Mouse (Mus musculus): ENCODE measurements around the gene Ugt1a9.
"Not testable (repeated sequence)": the region's sequence is repeated elsewhere in the genome, so short reads cannot be mapped to it uniquely, and the experiment has no call there.

Gene Ugt1a9

GRCm38 (mm10) chr1:88105656-88106055 is 35.1 kb downstream of the Ugt1a9 start:
- no peak for DNase-seq (ENCODE audit: low spot score in 2 of 2)

GRCm38 (mm10) chr1:88109027-88109557 is 38.5 kb downstream of the Ugt1a9 start:
- not testable (repeated sequence) for DNase-seq (ENCODE audit: low spot score in 2 of 2)

- DNase-seq (ENCODE audit: low spot score in 2 of 2): not testable (repeated sequence)
These were observed 39.0 kb downstream of the Ugt1a9 start for GRCm38 (mm10) chr1:88109604-88110003.

- not testable (repeated sequence) for DNase-seq (ENCODE audit: low spot score in 2 of 2)
These were observed 42.2 kb downstream of the Ugt1a9 start for GRCm38 (mm10) chr1:88112769-88113168.

- DNase-seq (ENCODE audit: low spot score in 2 of 2): not testable (repeated sequence)
These were observed 50.0 kb downstream of the Ugt1a9 start for GRCm38 (mm10) chr1:88120550-88120949.

GRCm38 (mm10) chr1:88121521-88121920 is 50.9 kb downstream of the Ugt1a9 start:
- not testable (repeated sequence) for DNase-seq (ENCODE audit: low spot score in 2 of 2)

- DNase-seq (ENCODE audit: low spot score in 2 of 2): not testable (repeated sequence)
These were observed 55.3 kb downstream of the Ugt1a9 start for GRCm38 (mm10) chr1:88125827-88126360.

- not testable (repeated sequence) for DNase-seq (ENCODE audit: low spot score in 2 of 2)
These were observed 58.5 kb downstream of the Ugt1a9 start for GRCm38 (mm10) chr1:88129091-88129490.

- not testable (repeated sequence) for DNase-seq (ENCODE audit: low spot score in 2 of 2)
These were observed 59.6 kb downstream of the Ugt1a9 start for GRCm38 (mm10) chr1:88130223-88130622.

GRCm38 (mm10) chr1:88133908-88134456 is 63.4 kb downstream of the Ugt1a9 start:
- no peak for DNase-seq (ENCODE audit: low spot score in 2 of 2)

- DNase-seq (ENCODE audit: low spot score in 2 of 2): not testable (repeated sequence)
These were observed 63.9 kb downstream of the Ugt1a9 start, which contains the start of gene Ugt1a6a for GRCm38 (mm10) chr1:88134457-88135011. Gene Ugt1a6a, plus strand, starts transcription at chr1:88134809.

- DNase-seq (ENCODE audit: low spot score in 2 of 2): not testable (repeated sequence)
These were observed 64.8 kb downstream of the Ugt1a9 start for GRCm38 (mm10) chr1:88135229-88135904.

GRCm38 (mm10) chr1:88136646-88137045 is 66.0 kb downstream of the Ugt1a9 start:
- DNase-seq (ENCODE audit: low spot score in 2 of 2): no peak

- no peak for DNase-seq (ENCODE audit: low spot score in 2 of 2)
These were observed 66.7 kb downstream of the Ugt1a9 start for GRCm38 (mm10) chr1:88137264-88137663.

- DNase-seq (ENCODE audit: low spot score in 2 of 2): no peak
These were observed 67.5 kb downstream of the Ugt1a9 start for GRCm38 (mm10) chr1:88138145-88138544.

GRCm38 (mm10) chr1:88140492-88140891 is 69.9 kb downstream of the Ugt1a9 start:
- not testable (repeated sequence) for DNase-seq (ENCODE audit: low spot score in 2 of 2)

GRCm38 (mm10) chr1:88143966-88144675 is 73.5 kb downstream of the Ugt1a9 start:
- not testable (repeated sequence) for DNase-seq (ENCODE audit: low spot score in 2 of 2)

- DNase-seq (ENCODE audit: low spot score in 2 of 2): not testable (repeated sequence)
These were observed 74.7 kb downstream of the Ugt1a9 start for GRCm38 (mm10) chr1:88145278-88145677.

- DNase-seq (ENCODE audit: low spot score in 2 of 2): not testable (repeated sequence)
These were observed 79.5 kb downstream of the Ugt1a9 start for GRCm38 (mm10) chr1:88150133-88150532.

- no peak for DNase-seq (ENCODE audit: low spot score in 2 of 2)
These were observed 87.8 kb downstream of the Ugt1a9 start for GRCm38 (mm10) chr1:88158430-88158829.

GRCm38 (mm10) chr1:88165711-88166110 is 95.1 kb downstream of the Ugt1a9 start, which contains the start of gene Ugt1a5:
Gene Ugt1a5, plus strand, starts transcription at chr1:88166012.
- no peak for DNase-seq (ENCODE audit: low spot score in 2 of 2)

- DNase-seq (ENCODE audit: low spot score in 2 of 2): not testable (repeated sequence)
These were observed 101.6 kb downstream of the Ugt1a9 start for GRCm38 (mm10) chr1:88172190-88172589.
